Mouse (Mus musculus) WW6 (cell line): ENCODE data around the gene Man2c1.

ENCODE experiments used
- DNase-seq: peaks from one replicate; pipeline ENCODE4 v3.0.0-alpha.2; 2013; ENCODE audit warnings: low read depth, low spot score

Gene Man2c1

DNA sequence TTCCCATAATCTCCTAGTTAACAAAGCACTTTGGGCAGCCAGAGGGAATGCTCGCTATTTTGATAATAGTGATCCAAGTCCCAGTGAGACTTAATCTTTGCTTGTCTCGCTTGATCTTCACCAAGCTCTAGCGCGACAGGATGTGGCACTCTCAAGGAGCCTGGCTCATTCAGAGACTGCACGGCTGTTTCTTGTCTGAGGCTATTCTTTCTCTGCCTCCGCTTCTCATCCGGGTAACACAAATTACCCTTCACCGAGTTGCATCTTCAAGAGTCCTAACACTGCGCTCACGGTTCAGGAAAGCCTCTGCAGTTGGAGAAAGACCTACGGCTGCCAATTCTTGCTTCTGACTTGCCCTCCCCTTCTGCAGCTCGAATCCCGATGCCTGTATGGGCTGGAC is 27.0 kb downstream of the Man2c1 start:
- no peak for DNase-seq

DNA sequence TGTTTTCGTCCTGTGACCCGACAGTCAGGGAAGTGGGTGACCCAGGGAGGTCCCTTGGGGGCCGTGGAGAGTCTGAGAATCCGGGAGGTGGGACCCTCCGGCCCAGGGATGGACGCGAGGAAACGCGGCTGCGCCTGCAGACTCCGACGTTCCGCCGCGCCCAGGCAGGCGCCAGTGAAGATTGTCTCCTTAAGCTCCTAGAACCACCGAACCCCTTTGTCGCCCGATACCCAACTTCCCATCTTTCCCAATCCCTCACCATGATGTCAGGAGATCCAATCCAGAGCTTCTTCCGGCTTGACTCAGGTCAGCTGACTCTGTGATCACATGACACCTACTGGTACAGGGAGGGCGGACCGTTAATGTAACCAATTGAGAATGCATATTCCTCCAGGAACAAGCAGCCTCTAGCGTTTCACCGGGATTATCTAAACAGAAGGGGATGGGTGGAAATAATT is 27.6 kb downstream of the Man2c1 start, which contains the start of gene Commd4:
Gene Commd4 (minus strand): TSS at position 319 of the 458 bp plus-strand sequence.
- DNase-seq: peak; percentile 81

DNA sequence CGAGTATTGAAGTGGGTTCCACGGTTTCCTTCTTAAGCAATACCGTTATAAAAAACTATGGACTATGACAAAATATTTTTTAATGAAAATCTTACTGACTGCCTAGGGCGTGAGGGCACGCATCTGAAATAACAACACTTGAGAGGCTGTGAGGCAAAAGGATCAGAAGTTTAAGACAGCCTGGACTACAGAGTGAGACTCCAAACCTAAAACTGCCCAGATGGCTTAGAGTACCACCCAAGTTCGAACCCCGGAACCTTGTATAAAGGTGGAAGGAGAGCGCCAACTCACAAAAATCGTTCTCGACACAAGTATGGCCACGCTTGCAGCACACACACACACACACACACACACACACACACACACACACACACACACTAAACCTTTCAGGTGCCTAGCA is 28.0 kb downstream of the Man2c1 start:
- no peak for DNase-seq

DNA sequence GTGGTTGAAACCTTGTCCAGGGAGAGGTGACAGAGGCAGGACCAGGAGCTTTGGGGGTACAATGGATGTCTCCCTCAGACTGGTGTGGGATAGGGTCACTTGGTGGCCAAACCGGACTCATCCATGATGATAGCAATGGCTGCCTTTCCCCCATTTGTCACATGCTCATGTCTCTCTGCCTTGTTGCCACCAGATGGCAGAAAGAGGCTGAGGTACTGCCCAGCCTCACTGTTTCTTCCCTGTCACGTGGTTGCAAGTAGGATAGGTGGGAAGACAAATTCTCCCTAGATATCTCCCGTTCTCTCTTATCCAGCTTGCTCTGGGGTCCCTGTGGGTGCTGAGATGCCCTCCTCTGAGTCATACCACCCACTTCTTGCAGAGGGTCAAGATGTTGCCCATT is 32.0 kb downstream of the Man2c1 start:
- DNase-seq: peak; percentile 38

DNA sequence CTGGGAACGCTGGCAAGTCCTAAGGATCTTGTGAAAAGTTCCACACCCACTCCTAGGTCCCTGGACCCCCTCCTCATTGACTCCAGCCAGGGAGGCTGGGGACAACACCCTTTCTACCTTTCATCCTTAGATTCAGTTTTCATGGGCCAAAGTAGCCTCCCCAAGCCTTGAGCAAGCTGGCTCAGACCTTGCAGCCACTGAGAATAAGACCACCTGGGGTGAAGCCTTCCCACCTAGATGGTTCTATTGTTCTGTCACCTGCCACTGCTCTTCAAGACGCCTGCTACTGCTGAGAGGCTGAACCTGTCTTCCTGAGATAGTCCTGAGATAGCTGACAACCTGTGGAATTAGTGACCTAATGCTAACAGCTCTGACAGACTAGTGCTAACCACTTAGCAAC is 32.6 kb downstream of the Man2c1 start:
- DNase-seq: peak; percentile 59

DNA sequence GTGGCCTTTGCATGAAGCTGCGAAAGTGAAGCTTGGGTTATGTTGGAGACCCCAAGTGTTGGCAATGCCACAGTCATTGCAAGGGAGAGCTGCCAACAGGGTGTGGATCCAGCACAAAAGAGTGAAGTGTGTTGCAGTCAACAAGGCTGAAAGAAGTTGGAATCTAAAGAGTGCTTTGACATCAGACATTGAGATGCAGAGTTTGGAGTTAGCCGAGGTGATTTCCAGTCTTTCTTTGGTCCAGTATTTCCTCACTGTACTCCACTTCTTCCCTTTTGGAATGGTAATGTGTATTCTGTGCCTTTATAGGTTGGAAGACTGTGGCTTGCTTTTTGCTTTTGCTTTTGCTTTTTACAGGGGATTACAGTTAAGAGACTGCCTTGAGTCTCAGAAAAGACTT is 35.7 kb downstream of the Man2c1 start:
- DNase-seq: no peak

DNA sequence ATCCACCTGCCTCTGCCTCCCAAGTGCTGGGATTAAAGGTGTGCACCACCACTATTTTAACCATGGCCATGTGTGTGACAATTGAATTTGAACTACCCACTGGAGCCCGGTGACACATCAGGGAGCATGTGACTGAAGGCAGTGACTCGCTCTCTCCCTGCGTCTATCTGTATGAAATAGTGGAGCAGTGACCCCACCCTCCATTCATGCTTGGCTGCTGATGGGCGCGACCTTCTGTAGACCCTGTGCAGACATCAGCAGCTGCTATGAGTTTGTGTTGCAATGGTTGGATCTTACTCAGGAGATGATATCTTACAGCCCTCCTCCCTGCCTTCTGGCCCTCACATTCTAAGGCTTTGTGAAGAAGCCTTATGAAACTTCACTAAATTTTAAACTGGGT is 37.9 kb downstream of the Man2c1 start:
- DNase-seq: no peak
